Mouse (Mus musculus) stomach, postnatal 0 days (tissue): Measurements from ENCODE around the gene Cdiptos.

Source experiments
- CTCF ChIP-seq: IDR thresholded peaks from 2 replicates; pipeline ENCODE4 v1.5.1; 2016; ENCODE audit warnings: antibody characterized with exemption, low read depth, mild to moderate bottlenecking, moderate library complexity
- EP300 ChIP-seq: optimal IDR thresholded peaks from 2 replicates; pipeline ENCODE3; 2016; ENCODE audit warnings: antibody characterized with exemption

GRCm38 (mm10) chr7:126961965-126962364, 13.9 kb downstream of the Cdiptos start:
- no peak for TF ChIP-seq EP300
- TF ChIP-seq CTCF: no peak
